Mouse (Mus musculus): ENCODE measurements around the gene Sgsm1.

DNA sequence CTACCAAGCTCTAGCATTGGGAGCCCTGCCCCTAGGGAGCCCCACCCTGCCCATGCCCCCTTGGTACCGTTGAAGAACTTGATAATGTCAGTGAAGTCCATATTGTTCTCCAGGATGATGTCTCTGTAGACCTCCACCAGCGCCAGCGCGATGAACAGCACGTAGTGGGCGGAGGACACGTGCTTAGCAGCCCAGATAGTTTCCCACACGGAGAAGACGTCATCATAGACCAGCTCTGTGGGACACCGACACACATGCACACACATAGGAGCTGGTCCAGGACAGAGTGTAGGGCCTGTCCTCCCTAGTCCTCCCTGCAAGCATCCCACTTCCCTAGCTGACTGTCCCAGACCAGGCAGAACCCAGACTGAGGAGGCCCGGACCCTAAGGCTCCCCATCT lies 59.8 kb downstream of the Sgsm1 start:
- TF ChIP-seq CTCF (IDR thresholded peaks at IDR 0.05; ENCODE audit: borderline replicate concordance, insufficient read depth, low read depth, low read length) (no peak), POLR2A (IDR thresholded peaks at IDR 0.05; ENCODE audit: borderline replicate concordance, insufficient read depth, low read length) (no peak)

Measured in cerebellum, adult 2 months (tissue).